Mouse (Mus musculus): ENCODE data around the gene Gm2075.
"Not testable (repeated sequence)": the region's sequence is repeated elsewhere in the genome, so short reads cannot be mapped to it uniquely, and the experiment has no call there.

Gm2075 gene

DNA sequence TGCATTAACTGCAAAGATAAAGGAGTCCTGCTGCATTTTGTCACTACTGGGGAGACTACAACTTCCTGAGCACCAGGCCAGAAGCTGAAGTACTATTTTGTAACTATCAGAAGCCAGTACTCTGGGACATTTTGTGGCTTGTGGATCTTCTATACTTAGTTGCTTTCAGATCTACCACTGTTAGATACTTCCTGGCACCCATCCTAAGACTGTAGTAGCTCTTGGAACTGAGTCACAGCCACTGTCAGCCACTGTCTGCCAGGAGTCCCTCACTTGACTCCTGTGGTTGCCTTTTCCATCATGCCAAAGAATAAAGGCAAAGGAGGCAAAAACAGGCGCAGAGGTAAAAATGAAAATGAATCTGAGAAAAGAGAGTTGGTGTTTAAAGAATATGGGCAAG lies at the start of gene Gm2075:
Gm2075 (plus strand) TSS at position 301 of the 400 bp plus-strand sequence.
- in situ Hi-C loops (cut with MboI), result not testable (repeated sequence)

DNA sequence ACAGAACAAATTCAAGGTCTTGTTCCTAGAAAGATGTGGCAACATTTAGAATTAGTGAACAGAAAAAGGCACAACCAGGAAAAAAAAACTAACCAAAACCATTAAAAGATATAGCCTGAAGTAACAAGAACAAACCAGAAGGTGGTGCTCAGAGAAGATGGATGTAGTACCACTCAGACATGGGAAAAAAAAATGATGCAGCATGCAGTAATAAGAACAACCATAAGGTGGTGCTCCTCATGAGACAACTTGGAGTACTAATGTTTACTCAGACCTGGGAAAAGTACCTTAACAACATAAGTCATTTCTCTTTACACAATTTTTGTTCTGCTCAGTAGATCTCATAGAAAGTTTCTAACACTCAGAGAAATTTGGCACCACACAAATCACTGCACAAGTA lies 27.6 kb upstream of the Gm2075 start:
- in situ Hi-C loops (cut with MboI), result not testable (repeated sequence)

GRCm38 (mm10) chr12:88004118-88004517 lies 7.5 kb upstream of the Gm2075 start:
- in situ Hi-C loops (cut with MboI), result not testable (repeated sequence)

- in situ Hi-C loops (cut with MboI), result not testable (repeated sequence)
Observed at GRCm38 (mm10) chr12:88018671-88019070, 7.0 kb downstream of the Gm2075 start, which contains the start of gene Gm6803. Gene Gm6803, minus strand, starts transcription at chr12:88018771.

- in situ Hi-C loops (cut with MboI), result not testable (repeated sequence)
Observed at GRCm38 (mm10) chr12:88026704-88027103, 15.1 kb downstream of the Gm2075 start, which contains the start of gene Gm2056. Gene Gm2056, plus strand, starts transcription at chr12:88027004.

DNA sequence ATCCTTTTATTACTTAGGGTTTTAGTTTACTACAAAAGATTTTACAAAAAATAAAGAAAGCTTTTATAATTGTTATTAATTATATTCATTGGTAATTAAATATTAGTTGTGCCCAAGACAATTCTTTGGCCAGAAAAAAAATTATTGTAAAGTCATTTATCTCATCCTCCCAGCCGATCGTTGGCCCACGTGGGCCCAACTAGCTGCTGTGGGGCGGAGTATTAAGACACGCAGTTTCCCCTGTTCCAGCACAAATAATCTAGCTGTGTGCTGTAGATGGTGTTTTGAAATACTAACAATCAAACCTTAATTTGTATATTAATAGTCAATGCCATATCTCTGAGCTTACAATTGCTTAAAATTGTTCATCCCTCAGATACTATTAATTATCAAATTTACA lies 20.6 kb downstream of the Gm2075 start:
- in situ Hi-C loops (cut with MboI), result not testable (repeated sequence)

DNA sequence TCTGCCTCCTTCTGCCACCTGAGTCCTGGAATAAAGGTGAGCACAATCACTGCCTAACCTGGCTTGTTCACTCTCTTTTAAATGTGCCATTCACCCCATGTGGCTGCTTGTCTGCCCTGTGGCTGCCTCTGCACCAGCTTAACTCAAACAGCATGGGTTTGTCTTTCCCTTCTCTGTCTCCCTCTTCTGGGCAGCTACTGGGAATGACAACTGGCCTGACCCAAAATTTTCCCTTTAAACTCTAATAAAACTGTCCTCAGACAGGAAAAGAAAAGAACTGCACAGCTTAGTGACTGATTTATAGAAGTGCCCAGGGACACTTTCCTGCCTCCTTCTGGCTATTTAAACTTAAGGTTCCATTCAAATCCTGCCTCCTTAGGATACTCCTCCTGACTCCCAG lies 27.4 kb downstream of the Gm2075 start:
- in situ Hi-C loops (cut with MboI), result not testable (repeated sequence)

GRCm38 (mm10) chr12:88039703-88040102 lies 28.1 kb downstream of the Gm2075 start:
- in situ Hi-C loops (cut with MboI), result not testable (repeated sequence)

DNA sequence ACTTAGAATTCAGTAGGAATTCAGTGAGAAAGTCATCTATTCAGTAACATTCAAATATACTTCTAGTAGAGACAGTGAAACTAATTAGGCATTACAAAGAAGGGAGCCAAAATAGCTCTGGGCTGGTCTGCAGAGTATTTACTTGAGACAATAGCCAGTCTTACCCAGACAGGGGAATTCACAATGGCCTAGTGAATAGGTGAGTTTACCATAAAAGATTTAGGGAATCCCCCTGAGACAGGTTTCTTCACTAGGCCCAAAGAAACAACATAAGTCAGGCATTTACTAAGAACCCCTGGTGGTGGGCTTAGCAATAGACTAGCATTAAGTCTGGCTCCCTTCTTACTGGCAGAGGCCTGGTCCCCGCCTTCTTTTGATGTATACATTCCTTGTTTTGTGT lies 33.6 kb downstream of the Gm2075 start:
- in situ Hi-C loops (cut with MboI), result not testable (repeated sequence)
